In genomic region chr17:35512916-35513626, GRCm38 (mm10) we compare ENCODE assay signal across 1 mouse cellular context.
TF ChIP-seq lines count a peak whose summit lies in the region.

No protein-coding gene starts in this region.

TF ChIP-seq in CH12.LX, 34 proteins besides CTCF, POLR2A, EP300 and RAD21:
- TF ChIP-seq MYC (IDR thresholded peaks at IDR 0.05; ENCODE audit: low read depth, low read length) (no peak), ZC3H11A (IDR thresholded peaks at IDR 0.05; ENCODE audit: low read depth, low read length) (no peak), CHD2 (IDR thresholded peaks at IDR 0.05; ENCODE audit: low read length) (no peak), TBP (conservative IDR thresholded peaks at IDR 0.05; ENCODE audit: low read depth, low read length) (no peak), GABPA (IDR thresholded peaks at IDR 0.05; ENCODE audit: insufficient replicate concordance, low read depth, low read length) (no peak), USF1 (IDR thresholded peaks at IDR 0.05; ENCODE audit: low read depth, low read length) (no peak), E2F4 (IDR thresholded peaks at IDR 0.05; ENCODE audit: insufficient replicate concordance, low read depth, low read length) (no peak), JUND (conservative IDR thresholded peaks at IDR 0.05; ENCODE audit: low read depth, low read length) (no peak), MEF2A (IDR thresholded peaks at IDR 0.05; ENCODE audit: borderline replicate concordance, low read depth, low read length) (no peak), KAT2A (IDR thresholded peaks at IDR 0.05; ENCODE audit: insufficient replicate concordance, low read length) (no peak), ZMIZ1 (IDR thresholded peaks at IDR 0.05; ENCODE audit: low read depth, low read length) (no peak), MAX (IDR thresholded peaks at IDR 0.05; ENCODE audit: low read length) (no peak), ZNF384 (IDR thresholded peaks at IDR 0.05; ENCODE audit: low read depth, low read length) (no peak), TCF12 (IDR thresholded peaks at IDR 0.05; ENCODE audit: low read depth, low read length) (no peak), PAX5 (IDR thresholded peaks at IDR 0.05; ENCODE audit: low read length) (no peak), MAFK (IDR thresholded peaks at IDR 0.05; ENCODE audit: insufficient replicate concordance, low read length) (no peak), UBTF (IDR thresholded peaks at IDR 0.05; ENCODE audit: low read depth, low read length) (no peak), SIN3A (IDR thresholded peaks at IDR 0.05; ENCODE audit: low read length) (no peak)
TF ChIP-seq in CH12.LX: peak in this region for 0.
